Mouse (Mus musculus): Measurements from ENCODE around the gene Cdyl2. TPM values are rescaled to one million over a fixed set of nuclear protein-coding genes. Genes with fewer than 3 reads are reported as not detected.

Cdyl2 gene
- polyA plus RNA-seq, 1 experiment from 2014 or later = 11.7 TPM

DNA sequence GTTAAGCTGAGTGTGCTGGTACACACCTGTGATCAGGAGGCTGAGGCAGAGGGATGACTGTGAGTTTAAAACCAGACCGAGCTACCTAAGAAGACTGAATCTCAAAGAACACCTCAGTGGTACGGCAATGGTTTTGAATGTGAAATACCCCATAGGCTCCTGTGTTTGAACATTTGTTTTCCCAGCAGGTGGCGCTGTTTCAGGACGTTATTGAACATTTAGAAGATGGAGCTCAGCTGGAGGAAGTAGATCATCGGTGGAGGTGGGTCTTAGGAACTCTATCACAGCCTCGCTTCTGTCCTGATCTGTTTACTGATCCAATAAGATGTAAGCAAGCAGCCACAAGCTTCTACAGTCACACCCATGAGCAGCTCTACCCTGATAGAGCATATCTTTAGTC lies 199.7 kb downstream of the Cdyl2 start:
- no peaks in the 10 kb centered on the region for H3K36me3 ChIP-seq (ENCODE audit: insufficient read depth, low read length)

DNA sequence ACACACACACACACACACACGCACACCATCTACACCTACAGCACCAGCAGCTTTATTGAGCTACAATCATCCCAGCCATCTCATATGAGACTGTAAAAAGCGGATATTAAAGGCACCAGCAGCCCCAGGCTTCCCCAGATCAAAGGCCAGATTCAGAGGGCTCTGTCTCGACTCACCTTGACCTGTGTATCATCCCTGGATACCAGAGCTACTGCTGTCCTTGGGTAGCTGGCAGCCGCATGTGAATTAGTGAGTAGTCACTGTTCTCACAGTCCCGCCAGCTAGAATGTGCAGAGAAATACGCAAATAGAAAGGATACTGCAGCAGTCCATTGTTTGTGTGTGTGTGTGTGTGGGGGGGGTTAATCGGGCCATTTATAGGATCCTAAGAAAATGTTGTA lies 204.1 kb downstream of the Cdyl2 start:
- 67% methylated on average over 7 of the region's 7 CpGs for WGBS
- no peak overlapping the region for H3K4me2 ChIP-seq (replicated peaks; ENCODE audit: low read depth, low read length)
- H3K4me1 ChIP-seq (ENCODE audit: insufficient read depth, low read depth, low read length) = no peaks in the 10 kb centered on the region
- H3K36me3 ChIP-seq (ENCODE audit: insufficient read depth, low read length) = no peaks in the 10 kb centered on the region
- ATAC-seq (no peak), DNase-seq (ENCODE audit: low spot score) (no peak)
- no peaks in the 10 kb centered on the region for H3K9me3 ChIP-seq (ENCODE audit: low read length)
- H3K4me3 ChIP-seq (ENCODE audit: low read depth, low read length) = no peak overlapping the region
- no peak overlapping the region for H3K9ac ChIP-seq (replicated peaks; ENCODE audit: low read depth)
- H3K27me3 ChIP-seq (replicated peaks; ENCODE audit: insufficient read depth, low read length) = no peaks in the 10 kb centered on the region
- TF ChIP-seq EP300 (IDR thresholded peaks at IDR 0.05) (no peak), CTCF (IDR thresholded peaks at IDR 0.05) (no peak)
- H3K27ac ChIP-seq (ENCODE audit: low read length) = no peak overlapping the region

More for the DNA sequence above, 199.7 kb downstream of the Cdyl2 start:
- DNase-seq (ENCODE audit: low spot score) = no peak
- Histone ChIP-seq H3K4me2 (replicated peaks; ENCODE audit: low read depth, low read length) (no peak overlapping the region), H3K4me3 (ENCODE audit: low read depth, low read length) (no peak overlapping the region), H3K9ac (replicated peaks; ENCODE audit: low read depth) (no peak overlapping the region), H3K27me3 (replicated peaks; ENCODE audit: insufficient read depth, low read length) (no peaks in the 10 kb centered on the region), H3K9me3 (ENCODE audit: low read length) (no peaks in the 10 kb centered on the region), H3K4me1 (ENCODE audit: insufficient read depth, low read depth, low read length) (no peaks in the 10 kb centered on the region), H3K27ac (ENCODE audit: low read length) (no peak overlapping the region)
- no peak for ATAC-seq
- TF ChIP-seq EP300 (IDR thresholded peaks at IDR 0.05) = no peak
- TF ChIP-seq CTCF (IDR thresholded peaks at IDR 0.05) = no peak
- 76% methylated on average over 6 of the region's 6 CpGs for WGBS

DNA sequence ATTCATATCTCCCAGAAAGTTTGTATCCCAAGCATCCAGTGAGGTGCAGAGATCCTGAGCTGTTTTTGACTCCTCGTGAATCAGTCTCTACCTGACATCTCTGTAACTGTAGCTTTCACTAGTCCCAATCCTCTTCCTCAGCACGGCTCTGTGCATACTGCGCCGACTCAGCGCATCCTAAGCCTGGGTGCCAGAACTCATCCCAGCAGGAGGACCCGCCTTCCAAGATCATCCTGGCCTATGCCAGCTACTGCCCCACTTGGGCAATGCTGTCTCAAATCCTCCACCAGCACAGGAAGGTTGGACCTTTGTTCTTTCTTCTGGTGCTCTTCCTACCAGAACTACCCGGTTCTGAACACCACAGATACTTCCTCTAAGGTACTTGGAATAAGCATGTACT lies 207.9 kb downstream of the Cdyl2 start:
- Histone ChIP-seq H3K4me1 (ENCODE audit: insufficient read depth, low read depth, low read length) (no peaks in the 10 kb centered on the region), H3K4me3 (ENCODE audit: low read depth, low read length) (no peak overlapping the region), H3K36me3 (ENCODE audit: insufficient read depth, low read length) (no peaks in the 10 kb centered on the region), H3K9ac (replicated peaks; ENCODE audit: low read depth) (no peak overlapping the region), H3K9me3 (ENCODE audit: low read length) (no peaks in the 10 kb centered on the region), H3K27ac (ENCODE audit: low read length) (no peak overlapping the region), H3K4me2 (replicated peaks; ENCODE audit: low read depth, low read length) (no peak overlapping the region), H3K27me3 (replicated peaks; ENCODE audit: insufficient read depth, low read length) (no peaks in the 10 kb centered on the region)
- TF ChIP-seq EP300 (IDR thresholded peaks at IDR 0.05) (no peak), CTCF (IDR thresholded peaks at IDR 0.05) (no peak)
- ATAC-seq = no peak
- 86% methylated on average over 7 of the region's 7 CpGs for WGBS
- no peak for DNase-seq (ENCODE audit: low spot score)

Other genes with a start within 250 kb of the Cdyl2 start
- 144 and 147 TPM in 2 replicates for gene Dynlrb2, start 228.0 kb downstream of the Cdyl2 start, polyA plus RNA-seq (2015; fragmentation: Nextera tagmentation; extraction: Ambion mirVana)
- 28.6 and 36.6 TPM in 2 replicates for gene Cmc2, start 188.5 kb upstream of the Cdyl2 start, polyA plus RNA-seq (2015; fragmentation: Nextera tagmentation; extraction: Ambion mirVana)
- gene Cenpn, start 188.7 kb upstream of the Cdyl2 start, polyA plus RNA-seq (2015; fragmentation: Nextera tagmentation; extraction: Ambion mirVana) = 2.7 and 3.7 TPM in 2 replicates
- 8.7 and 9.7 TPM in 2 replicates for gene Atmin, start 210.4 kb upstream of the Cdyl2 start, polyA plus RNA-seq (2015; fragmentation: Nextera tagmentation; extraction: Ambion mirVana)
- gene 1700030J22Rik, start 246.0 kb upstream of the Cdyl2 start, polyA plus RNA-seq (2015; fragmentation: Nextera tagmentation; extraction: Ambion mirVana) = 2.6 TPM in 2 replicates

Data from lung, postnatal 0 days (tissue).